Mouse (Mus musculus): ENCODE data around the gene Dysf. TPM values are rescaled to one million over a fixed set of nuclear protein-coding genes. Genes with fewer than 3 reads are reported as not detected.
"Not testable (repeated sequence)": the region's sequence is repeated elsewhere in the genome, so short reads cannot be mapped to it uniquely, and the experiment has no call there.

Dysf gene
- polyA plus RNA-seq, 1 experiment from 2014 or later, result 4.4 TPM

DNA sequence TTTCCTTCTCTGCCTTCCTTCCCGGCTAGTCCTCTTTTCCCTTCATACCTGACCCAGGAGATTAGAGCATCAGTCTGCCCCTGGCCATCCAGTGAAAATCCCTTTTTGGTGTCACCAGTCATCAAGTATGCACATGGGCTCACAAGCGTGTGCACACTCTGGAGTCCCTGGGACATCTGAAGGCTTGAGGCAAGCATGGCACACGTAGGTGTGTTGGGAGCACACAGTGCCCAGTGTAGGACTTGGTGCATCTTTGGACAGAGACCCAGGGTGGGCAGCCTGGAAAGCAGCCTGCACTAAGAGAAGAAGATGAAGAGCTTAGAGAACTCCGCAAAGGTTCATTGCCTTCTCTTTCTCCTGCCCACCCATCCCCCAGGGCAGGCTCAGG is 1.5 kb downstream of the Dysf start:
- TF ChIP-seq CTCF (IDR thresholded peaks at IDR 0.05; ENCODE audit: low read depth), result no peak
- DNase-seq (ENCODE audit: low spot score) (no peak), ATAC-seq (ENCODE audit: low FRiP score, low TSS enrichment) (0 out of 2 replicates have a peak, but pooled peaks have one; percentile 16)
- WGBS, result 50% methylated on average over 4 of the region's 4 CpGs
- Histone ChIP-seq H3K36me3 (ENCODE audit: control insufficient read depth, insufficient read depth, low read length) (no peaks in the 10 kb centered on the region), H3K27ac (replicated peaks) (peak overlapping the region; percentile 85), H3K4me2 (replicated peaks; ENCODE audit: low read depth) (peak overlapping the region; percentile 84; the same call in 1 of the 2 replicates), H3K9ac (ENCODE audit: low read length) (no peak overlapping the region), H3K9me3 (ENCODE audit: control insufficient read depth, low read length) (no peaks in the 10 kb centered on the region), H3K4me1 (replicated peaks; ENCODE audit: control insufficient read depth, insufficient read depth) (no peaks in the 10 kb centered on the region), H3K4me3 (ENCODE audit: low read depth, low read length) (no peak overlapping the region), H3K27me3 (ENCODE audit: control insufficient read depth, insufficient read depth, low read length) (no peaks in the 10 kb centered on the region)

DNA sequence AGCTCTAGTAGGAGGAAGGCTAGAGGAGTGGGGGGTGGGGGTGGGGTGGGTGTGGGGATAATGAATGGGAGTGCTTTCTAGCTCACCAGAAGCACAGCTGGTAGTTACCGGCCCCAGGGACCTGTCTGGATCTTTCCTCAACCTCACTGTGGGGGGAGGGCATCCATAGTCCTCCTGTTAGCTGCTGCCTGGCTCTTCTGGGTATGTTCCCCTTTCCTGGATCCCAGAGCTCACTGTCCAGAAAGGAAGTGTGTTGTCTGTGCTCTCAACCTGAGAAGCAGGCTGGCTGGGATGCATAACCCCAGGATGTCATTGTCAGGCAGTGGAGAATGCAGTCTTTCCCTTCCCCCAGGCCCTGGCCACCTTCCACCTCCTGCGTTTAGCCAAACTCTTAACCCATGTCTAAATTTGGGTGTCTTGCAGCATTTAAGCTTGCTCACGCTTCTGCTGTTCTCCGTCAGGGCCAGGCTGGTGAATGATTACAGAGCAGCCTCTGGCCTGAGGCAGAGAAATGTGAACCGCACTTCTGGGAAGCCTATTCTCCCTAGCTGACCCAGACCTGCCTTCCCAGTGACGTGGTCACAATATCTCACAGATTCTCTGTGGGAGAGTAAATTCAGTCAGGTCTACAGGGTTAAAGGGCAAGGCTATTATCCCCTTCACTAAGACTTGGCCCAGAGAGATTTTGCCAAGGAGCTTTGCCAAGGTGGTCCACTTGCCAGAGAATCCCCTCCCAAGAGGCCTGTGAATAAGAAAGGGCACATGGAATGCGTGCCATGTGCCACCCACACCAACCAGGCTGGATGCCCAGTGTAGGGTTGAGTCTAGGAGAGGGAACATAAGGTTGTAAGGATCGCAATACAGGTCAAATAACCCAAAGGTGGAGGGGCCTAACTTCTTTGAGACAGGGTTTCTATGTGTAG is 2.2 kb downstream of the Dysf start:
- 33% methylated on average over 8 of the region's 8 CpGs for WGBS
- peak; percentile 71; the same call in 1 of the 2 replicates for ATAC-seq (ENCODE audit: low FRiP score, low TSS enrichment)

DNA sequence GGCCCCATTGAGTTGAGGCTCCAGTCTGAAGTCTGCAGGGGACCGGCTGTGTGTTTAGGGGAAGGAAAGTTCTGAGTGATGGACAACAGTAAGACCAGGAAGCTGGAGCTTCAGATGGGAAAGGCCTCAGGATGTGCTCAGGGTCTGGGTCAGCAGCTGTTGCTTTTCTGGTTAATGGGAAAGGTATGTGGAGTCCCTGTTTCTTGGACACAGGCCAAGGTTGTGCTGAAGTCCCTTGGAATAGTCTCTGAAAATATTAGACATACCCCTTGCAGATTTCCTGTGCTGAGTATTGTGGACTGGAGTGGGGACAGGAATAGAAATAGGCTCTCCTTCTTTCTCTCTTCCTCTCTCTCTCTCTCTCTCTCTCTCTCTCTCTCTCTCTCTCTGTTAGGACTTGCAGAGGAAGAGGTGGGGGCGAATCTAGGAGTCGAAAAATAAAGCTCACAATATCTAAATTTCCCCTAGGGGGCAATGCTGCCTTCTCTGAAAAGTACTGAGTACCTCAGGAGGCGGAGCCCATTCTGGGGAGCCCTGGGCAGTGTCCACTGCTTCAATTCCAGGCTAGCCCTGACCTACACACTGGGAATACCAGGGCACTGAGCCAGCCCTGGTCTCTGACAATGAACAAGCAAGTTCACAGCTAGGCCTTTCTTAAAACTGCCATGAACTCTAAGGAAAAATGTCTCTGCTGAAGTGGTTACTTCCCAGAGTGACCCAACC is 6.7 kb downstream of the Dysf start:
- ATAC-seq (ENCODE audit: low FRiP score, low TSS enrichment), result peak; percentile 44; the same call in 1 of the 2 replicates
- not testable (repeated sequence) for H3K4me2 ChIP-seq (replicated peaks; ENCODE audit: low read depth); DNase-seq (ENCODE audit: low spot score); H3K36me3 ChIP-seq (ENCODE audit: control insufficient read depth, insufficient read depth, low read length); H3K4me3 ChIP-seq (ENCODE audit: low read depth, low read length); H3K9ac ChIP-seq (ENCODE audit: low read length); H3K4me1 ChIP-seq (replicated peaks; ENCODE audit: control insufficient read depth, insufficient read depth); H3K9me3 ChIP-seq (ENCODE audit: control insufficient read depth, low read length); H3K27ac ChIP-seq (replicated peaks); H3K27me3 ChIP-seq (ENCODE audit: control insufficient read depth, insufficient read depth, low read length)
- 40% methylated on average over 4 of the region's 4 CpGs for WGBS
- TF ChIP-seq CTCF (IDR thresholded peaks at IDR 0.05; ENCODE audit: low read depth), result peak; percentile 54

More for the DNA sequence above, 2.2 kb downstream of the Dysf start:
- Histone ChIP-seq H3K4me1 (replicated peaks; ENCODE audit: control insufficient read depth, insufficient read depth) (no peaks in the 10 kb centered on the region), H3K27me3 (ENCODE audit: control insufficient read depth, insufficient read depth, low read length) (no peaks in the 10 kb centered on the region), H3K27ac (replicated peaks) (peak overlapping the region; percentile 85), H3K9ac (ENCODE audit: low read length) (no peak overlapping the region), H3K4me2 (replicated peaks; ENCODE audit: low read depth) (peak overlapping the region; percentile 84; the same call in 1 of the 2 replicates), H3K9me3 (ENCODE audit: control insufficient read depth, low read length) (no peaks in the 10 kb centered on the region), H3K36me3 (ENCODE audit: control insufficient read depth, insufficient read depth, low read length) (no peaks in the 10 kb centered on the region), H3K4me3 (ENCODE audit: low read depth, low read length) (no peak overlapping the region)
- no peak for TF ChIP-seq EP300 (optimal IDR thresholded peaks at IDR 0.05)
- TF ChIP-seq CTCF (IDR thresholded peaks at IDR 0.05; ENCODE audit: low read depth), result no peak
- DNase-seq (ENCODE audit: low spot score), result peak; percentile 37

DNA sequence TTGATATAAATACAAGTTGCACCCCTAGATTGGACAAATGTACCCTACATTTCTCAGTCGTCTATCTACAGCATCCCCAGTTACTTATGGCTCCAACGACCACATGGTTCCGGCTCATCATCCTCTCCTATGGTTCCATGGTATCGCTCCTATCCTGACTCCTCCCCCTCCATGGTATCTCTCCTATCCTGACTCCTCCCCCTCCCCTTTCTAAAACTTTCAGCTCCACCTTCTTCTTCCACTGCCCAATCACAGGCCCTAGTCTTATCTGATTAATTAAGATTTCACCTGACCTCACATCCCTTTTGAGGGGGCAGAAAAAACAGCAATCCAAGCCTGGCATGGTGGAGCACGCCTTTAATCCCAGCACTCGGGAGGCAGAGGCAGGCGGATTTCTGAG is 8.5 kb downstream of the Dysf start:
- WGBS, result 92% methylated on average over 7 of the region's 7 CpGs
- DNase-seq (ENCODE audit: low spot score) (no peak), ATAC-seq (ENCODE audit: low FRiP score, low TSS enrichment) (no peak)
- Histone ChIP-seq H3K4me3 (ENCODE audit: low read depth, low read length) (no peak overlapping the region), H3K9me3 (ENCODE audit: control insufficient read depth, low read length) (no peaks in the 10 kb centered on the region), H3K27me3 (ENCODE audit: control insufficient read depth, insufficient read depth, low read length) (0 out of 2 replicates have a peak, but pooled peaks cover 2% of the 10 kb centered on the region), H3K9ac (ENCODE audit: low read length) (no peak overlapping the region), H3K4me2 (replicated peaks; ENCODE audit: low read depth) (no peak overlapping the region), H3K36me3 (ENCODE audit: control insufficient read depth, insufficient read depth, low read length) (no peaks in the 10 kb centered on the region), H3K27ac (replicated peaks) (no peak overlapping the region), H3K4me1 (replicated peaks; ENCODE audit: control insufficient read depth, insufficient read depth) (no peaks in the 10 kb centered on the region)
- no peak for TF ChIP-seq CTCF (IDR thresholded peaks at IDR 0.05; ENCODE audit: low read depth)
- no peak for TF ChIP-seq EP300 (optimal IDR thresholded peaks at IDR 0.05)

DNA sequence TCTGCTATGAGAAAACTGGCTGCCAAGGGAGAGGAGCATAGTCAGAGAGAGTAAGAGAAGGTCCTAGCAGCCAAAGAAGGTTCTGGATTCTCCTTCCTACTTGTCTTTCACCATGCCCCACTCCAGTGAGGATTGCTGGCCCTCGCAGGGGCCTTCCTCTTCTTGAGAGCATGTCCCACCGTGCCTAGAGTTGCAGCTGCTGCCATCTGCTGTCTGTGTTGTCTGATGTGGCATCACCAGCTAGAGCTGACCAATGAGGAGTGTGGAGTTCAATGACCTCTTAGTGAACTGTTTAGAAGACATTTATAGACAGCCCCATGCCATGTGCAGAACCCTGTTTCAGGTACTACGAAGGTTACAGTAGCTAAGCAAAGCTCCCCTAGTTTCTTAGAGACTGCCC is 9.0 kb downstream of the Dysf start:
- Histone ChIP-seq H3K9me3 (ENCODE audit: control insufficient read depth, low read length) (no peaks in the 10 kb centered on the region), H3K9ac (ENCODE audit: low read length) (no peak overlapping the region), H3K36me3 (ENCODE audit: control insufficient read depth, insufficient read depth, low read length) (no peaks in the 10 kb centered on the region), H3K27me3 (ENCODE audit: control insufficient read depth, insufficient read depth, low read length) (0 out of 2 replicates have a peak, but pooled peaks cover 2% of the 10 kb centered on the region), H3K4me3 (ENCODE audit: low read depth, low read length) (no peak overlapping the region), H3K27ac (replicated peaks) (no peak overlapping the region), H3K4me1 (replicated peaks; ENCODE audit: control insufficient read depth, insufficient read depth) (no peaks in the 10 kb centered on the region), H3K4me2 (replicated peaks; ENCODE audit: low read depth) (no peak overlapping the region)
- no peak for TF ChIP-seq EP300 (optimal IDR thresholded peaks at IDR 0.05)
- TF ChIP-seq CTCF (IDR thresholded peaks at IDR 0.05; ENCODE audit: low read depth), result peak; percentile 37
- WGBS, result 58% methylated on average over 3 of the region's 3 CpGs
- ATAC-seq (ENCODE audit: low FRiP score, low TSS enrichment) (no peak), DNase-seq (ENCODE audit: low spot score) (no peak)

All from stomach, postnatal 0 days (tissue).